Mouse (Mus musculus) lung, postnatal 10 days (tissue): ENCODE measurements at regions not wholly inside any gene's neighbourhood (a gene's known extent, or its start where the extent isn't known, plus 50 kb on each side); places are given as distances from the start of the nearest gene placed in this dataset.
"Not testable (repeated sequence)": the region's sequence is repeated elsewhere in the genome, so short reads cannot be mapped to it uniquely, and the experiment has no call there.

Source experiments
- DNase-seq: peaks from one replicate; pipeline ENCODE4 v3.0.0; 2021

- DNase-seq = no peak
Measured at GRCm38 (mm10) chr13:89375526-89376474, 163.8 kb upstream of the Hapln1 start.

DNA sequence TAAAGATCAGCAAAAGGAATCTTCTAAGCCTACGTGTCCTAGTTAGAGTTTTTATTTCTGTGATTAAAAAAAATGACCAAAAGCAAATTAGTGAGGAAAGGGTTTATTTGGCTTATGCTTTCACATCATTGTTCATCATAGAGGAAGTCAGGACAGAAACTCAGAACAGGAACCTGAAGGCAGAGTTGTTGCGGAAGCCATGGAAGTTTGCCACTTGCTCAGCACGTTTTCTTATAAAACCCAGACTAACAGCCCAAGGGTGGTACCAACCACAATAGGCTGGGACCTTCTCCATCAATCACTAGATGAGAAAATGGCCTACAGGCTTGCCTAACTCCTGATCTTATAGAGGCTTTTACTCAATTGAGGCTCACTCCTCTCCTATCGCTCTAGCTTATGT is 161.2 kb upstream of the Hapln1 start:
- no peak for DNase-seq

DNA sequence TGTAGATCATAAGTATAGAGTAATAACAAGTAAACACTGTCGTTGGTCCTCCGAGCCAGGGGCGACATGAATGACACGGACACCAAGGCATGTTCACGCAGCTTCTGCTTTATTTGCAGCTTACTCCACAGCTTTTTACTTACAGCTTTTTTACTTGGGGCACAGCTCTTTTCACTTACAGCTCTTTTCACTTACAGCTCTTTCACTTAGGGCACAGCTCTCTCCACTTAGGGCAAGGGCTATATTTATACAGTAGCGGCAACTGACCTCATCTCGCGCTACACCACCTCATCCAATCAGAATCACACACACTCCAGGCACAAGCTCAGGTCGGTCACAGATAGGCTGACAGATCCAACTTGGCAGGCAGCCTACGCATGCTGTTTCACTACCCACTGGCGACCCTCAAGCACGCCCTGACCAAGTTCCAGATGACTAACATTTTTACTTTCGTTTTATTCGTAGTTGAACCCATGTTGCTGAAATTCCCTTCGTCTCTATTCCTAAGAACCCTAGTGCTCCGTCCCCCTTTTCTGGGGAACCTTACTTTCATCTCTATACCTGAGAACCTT is 155.9 kb upstream of the Hapln1 start:
- not testable (repeated sequence) for DNase-seq

DNA sequence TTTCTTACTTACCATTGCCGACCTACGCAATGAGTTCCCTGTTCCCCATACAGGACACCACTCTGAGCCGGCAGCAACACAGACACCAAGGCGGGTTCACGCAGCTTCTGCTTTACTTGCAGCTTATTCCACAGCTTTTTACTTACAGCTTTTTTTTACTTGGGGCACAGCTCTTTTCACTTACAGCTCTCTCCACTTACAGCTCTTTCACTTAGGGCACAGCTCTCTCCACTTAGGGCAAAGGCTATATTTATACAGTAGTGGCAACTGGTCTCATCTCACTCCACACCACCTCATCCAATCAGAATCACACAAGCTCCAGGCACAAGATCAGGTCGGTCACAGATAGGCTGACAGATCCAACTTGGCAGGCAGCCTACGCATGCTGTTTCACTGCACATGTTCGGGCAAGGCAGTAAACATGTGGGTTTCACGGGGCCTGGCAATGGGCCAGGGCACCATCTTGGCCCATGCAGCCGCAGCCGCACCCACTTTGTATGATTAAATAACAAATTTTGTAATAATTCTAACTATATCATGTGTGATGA is 154.9 kb upstream of the Hapln1 start:
- DNase-seq = peak; percentile 9

DNA sequence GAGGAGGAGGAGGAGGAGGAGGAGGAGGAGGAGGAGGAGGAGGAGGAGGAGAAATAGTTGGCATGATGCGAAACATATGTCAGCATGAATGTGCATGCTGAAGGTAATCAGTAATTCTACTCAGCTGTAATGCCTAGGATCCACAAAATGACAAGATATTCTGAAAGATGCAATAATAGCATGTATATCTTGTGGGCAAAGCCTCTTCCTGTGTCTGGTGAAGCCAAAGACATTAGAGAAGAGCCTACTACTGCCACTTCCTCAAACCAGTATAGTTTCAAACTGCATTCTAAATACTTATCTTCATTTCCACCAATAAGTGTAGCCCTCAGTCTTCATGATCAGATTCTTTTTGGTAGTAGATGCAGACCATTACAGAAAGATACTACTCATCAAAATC is 152.2 kb upstream of the Hapln1 start:
- no peak for DNase-seq

DNA sequence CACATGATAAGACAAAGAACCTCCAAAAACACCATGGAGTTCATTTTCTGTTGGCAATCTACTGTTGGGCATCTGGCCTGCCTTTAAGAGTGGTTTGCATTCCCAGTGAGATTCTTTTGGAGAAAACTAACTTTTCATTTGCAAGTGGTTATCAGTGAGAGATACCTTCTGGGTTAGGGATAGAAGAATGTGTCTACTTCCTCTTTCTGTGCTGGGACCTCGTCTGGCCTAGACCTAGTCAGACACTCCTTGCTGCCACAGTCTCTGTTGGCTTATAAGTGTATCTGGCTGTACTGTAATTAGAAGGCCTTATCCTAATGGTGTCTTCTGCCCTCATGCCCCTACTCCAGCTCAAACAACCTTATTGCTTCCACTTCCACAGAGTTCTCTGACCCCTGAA is 150.4 kb upstream of the Hapln1 start:
- no peak for DNase-seq

- no peak for DNase-seq
Measured at GRCm38 (mm10) chr13:89394717-89395344, 144.8 kb upstream of the Hapln1 start.

DNA sequence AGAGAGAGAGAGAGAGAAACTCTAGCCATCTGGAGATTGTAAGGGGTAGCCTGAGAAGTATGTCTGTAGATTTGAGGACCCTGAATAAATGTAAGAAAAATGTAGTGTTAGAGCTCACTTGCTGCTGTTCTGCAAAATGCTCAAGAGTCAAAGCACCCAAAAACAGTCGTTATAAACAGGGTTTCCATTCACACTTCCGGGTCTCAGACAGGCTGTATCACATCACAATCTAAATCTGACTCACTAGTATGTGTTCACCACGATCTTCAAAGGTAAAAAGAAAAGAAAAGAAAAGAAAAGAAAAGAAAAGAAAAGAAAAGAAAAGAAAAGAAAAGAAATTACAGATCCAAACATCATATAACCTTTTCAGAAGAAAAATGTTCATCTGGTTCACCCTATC is 143.7 kb upstream of the Hapln1 start:
- no peak for DNase-seq

DNA sequence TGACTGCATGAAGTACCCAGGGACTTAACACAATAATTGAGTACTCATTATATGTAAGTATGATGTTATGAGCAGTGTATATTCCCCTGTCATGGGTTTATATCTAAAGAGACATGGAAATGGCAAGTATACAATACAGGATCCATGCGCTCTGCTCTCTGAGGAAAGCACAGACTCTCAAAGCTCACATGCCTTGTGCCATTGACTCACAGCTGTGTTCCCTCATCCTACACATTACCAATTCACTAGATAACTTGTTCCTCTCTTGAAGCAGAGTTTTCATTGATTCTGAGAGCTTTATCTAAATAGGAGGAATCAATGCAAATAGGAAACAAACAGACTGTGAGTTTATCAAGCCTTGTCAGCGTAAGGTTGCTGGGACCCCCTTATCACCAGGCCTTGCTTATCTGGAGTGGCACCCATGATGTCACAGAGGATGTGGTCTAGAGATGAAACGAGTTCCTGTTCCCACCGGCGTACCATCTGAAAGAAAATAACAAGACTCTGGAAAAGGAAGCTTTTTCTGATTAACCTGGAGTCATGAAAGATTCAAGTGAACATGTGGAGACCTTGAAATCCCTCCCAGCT is 138.4 kb upstream of the Hapln1 start:
- no peak for DNase-seq

DNA sequence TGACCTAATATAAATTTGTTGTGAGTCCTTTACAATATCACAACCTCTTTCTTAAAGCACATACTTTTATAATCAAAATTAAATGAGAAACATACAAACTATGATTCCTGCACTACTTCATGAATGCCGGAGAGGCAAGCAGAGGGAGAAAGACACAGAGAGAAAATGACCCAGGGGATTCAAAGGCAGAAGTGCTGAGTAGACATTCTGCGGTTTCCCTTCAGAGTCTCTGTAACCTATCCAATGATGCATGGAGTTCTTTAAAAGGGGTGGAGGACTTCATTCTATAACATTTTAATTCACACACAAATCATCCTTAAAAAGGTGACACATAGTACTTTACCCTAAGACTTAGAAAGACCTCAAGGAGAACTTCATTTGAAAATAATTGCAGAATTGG is 129.1 kb upstream of the Hapln1 start:
- DNase-seq = no peak

DNA sequence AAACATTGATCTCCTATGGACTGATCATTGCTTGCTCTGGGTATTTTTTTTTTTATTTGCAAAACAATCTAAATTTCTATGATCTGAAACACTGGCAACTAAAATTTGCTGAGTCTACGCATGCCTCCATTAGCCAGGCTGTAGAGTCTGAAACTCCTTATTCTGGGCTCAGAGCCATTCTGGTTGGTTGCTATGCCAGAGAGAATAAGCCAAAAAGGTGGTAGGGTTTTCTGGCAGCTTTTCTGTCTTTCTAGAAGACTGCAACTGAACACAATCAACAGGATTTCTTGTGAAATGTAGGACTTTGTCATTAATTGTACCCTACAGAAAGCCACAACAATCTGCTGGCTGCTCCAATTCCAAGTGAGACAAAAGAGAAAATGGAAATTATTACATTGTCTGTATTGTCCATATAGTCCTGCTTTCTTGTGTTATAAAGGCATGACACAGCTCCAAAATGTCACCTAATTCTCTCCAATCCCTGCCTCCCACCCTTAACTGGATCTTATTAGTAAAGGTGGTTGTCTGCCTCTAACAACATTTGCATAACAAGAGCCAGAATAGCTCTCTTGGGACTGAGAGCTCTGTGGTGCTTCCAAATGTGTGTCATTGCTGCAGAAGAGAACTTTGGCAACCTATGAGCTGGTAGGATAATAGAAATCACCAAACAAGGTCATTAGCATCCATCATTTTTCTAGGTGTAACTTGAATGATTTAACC is 126.7 kb upstream of the Hapln1 start:
- DNase-seq = no peak

GRCm38 (mm10) chr13:89418804-89419203 is 120.8 kb upstream of the Hapln1 start:
- no peak for DNase-seq

DNA sequence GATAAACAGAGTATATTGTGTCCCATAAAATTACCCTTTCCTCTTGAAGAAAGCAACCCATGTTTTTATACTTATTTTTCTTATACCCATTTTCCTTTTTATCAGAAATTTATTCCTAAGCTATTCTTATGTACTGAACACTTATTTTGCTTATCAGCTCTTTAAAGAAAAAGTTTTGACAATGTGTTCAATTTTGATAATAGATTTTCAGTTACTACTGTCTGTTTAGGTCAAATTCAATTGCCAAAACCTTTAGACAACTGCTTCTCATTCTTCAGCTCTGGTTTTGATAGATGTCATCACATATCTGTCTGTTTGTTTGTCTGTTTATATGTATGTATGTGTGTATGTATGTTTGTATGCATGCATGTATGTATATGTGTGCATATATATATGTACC is 117.8 kb upstream of the Hapln1 start:
- no peak for DNase-seq

DNA sequence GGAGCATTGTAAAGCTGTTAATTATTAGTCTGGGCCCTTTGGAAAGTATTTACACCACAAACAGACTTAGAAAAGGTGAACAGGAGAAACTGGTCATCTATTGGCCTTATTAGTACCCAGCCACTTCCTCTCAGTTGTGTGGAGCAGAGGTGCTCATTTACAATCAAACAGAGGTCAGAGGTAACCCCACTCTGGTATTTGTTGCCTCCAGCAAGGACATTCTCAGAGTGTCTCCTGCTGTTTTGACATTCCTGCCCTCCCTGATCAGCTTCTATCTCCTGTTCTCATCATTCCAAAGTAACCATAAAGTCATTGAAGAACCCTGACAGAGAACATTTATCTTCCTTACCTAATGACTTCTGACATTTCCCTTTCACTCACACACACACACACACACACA is 116.1 kb upstream of the Hapln1 start:
- no peak for DNase-seq

DNA sequence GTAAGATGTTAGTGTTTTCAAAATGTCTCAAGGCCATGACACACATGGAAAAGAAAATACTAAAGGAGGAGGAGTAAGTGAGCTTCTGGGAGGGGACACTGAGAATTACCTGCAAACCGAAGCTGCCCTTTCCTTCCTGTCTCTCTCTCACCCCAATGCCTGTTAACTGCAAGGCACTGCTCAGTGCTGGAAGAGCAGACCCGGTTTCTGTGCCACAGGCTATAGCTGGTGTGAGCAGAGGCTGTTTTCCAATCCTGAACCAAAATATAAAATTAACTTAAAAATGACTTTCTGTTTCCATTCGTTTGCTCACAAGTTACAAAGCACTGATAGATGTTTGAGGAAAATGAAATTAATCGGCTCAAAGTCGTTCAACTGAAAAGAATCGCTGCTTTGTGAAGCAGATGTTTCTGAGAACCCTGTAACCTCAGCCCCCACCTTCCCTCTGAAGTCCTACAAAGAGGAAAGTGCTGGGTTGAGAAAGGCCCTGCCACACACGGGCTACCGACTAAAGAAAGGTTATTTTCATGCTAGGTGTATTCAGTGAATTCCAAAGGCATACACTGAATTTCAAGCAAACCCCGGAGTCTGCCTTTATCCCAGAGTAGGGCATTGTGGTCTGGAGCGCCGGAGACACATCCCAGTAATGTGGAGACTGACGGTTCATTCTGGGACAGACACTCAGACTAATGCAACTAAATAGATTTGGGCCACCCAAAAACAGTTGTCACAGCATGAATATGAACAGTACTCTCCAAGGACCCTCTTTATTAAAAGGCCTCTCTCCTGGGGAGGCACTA is 111.1 kb upstream of the Hapln1 start:
- DNase-seq = no peak

- DNase-seq = no peak
Measured at GRCm38 (mm10) chr13:89444847-89445246, 94.7 kb upstream of the Hapln1 start.

DNA sequence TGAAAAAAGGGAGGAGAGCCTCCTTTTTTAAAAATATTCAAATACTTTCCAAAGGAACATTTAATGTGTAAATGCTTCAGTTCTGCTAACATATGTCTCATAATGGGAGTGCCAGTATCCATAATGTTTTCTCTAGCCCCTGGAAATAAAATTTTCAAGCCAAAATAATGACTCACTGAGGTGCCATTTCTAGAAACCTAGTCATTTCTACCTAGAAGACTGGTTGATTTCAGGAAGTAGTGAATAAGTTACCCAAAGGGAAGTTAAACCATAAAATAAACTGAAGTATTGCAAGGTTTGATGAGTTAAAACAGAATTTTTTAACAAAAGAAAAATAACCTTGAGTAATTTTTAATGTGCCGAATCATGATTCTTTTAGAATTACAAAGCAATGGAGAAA is 85.8 kb upstream of the Hapln1 start:
- DNase-seq = no peak

DNA sequence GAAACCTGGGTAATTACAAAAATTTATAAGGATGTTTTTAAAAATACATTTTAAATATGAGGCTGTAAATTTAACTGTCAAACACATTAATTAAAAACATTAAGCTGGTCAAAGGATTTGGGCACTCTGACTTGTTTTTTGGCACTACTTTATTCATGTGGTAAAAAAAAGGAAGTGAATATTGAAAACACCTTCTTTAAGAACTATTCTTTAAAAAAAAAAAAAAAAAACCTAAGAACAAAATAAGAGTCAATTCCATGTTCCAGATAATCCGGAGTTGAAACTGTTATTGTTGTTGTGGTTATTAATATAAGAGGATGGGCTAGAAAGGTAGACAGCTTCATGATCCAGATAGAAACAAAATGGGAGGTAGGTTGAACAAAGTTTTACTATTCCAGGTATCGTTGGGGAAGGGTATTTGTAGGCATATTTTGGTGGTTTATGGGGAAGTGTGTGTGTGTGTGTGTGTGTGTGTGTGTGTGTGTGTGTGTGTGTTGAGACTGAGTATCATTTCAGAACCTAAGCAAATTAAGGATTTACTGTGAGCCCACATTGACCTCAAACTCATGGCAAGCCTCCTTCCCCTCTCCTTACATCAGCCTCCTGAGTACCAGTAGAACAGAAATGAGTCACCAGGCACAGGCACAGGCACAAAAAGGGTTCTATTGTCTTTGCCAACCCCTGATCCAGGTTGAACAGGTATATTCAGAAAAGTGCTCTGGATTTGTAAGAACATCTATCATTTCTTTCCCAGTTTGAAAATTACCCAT is 85.2 kb upstream of the Hapln1 start:
- DNase-seq = no peak

DNA sequence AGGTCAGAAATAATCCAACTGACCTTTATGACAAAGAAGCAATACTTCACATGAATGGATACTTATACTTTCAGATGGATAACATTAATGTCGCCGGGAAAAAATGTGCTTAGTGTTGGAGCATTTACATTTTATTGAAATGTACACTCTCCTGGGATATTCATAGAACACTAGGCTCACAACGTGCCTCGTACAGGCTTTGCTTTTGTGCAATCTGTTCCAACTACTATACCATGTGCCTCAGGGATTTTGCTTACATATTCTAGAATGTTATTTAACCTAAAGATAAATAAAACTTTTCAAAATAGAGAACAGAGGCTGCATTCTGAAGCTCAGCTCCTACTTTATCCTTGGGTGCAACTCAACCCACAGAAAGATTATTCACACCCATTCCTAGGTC is 75.8 kb upstream of the Hapln1 start:
- no peak for DNase-seq
